Mouse (Mus musculus) liver, embryonic 14 days (tissue): ENCODE measurements around the gene Card9. TPM values are rescaled to one million over a fixed set of nuclear protein-coding genes. Genes with fewer than 3 reads are reported as not detected.

Experiments used
- polyA plus RNA-seq: library from polyadenylated mRNA; depleted of rRNA; stranded (reverse); fragments of >200 nt; gene quantifications from 2 replicates; pipeline ENCODE4 v1.2.3, GENCODE M21; 2012; rRNA removed

The Card9 gene
- 5.0 and 6.2 TPM in 2 replicates for polyA plus RNA-seq

DNA sequence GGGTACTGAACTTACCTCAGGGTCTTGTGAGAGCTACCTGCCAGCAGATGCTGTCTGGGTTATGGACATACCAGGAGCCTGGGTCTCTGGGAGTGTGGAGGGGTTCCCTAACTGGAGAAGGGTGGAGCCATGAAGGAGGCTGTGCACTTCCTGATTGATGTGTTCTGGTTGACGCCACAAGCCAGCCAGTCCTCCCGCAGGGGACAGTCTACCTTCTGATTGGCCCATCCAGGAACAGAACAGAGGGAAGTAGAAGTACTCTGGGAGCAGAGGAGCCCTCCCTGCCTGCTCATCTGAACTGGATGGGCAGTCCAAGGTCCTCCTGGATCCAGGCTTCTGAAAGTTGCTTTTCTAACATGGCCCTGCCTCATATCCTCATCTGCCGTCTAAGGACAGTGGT lies at the start of gene Card9:
TSS of gene Card9 (minus strand) at position 147 of the 400 bp plus-strand sequence.

DNA sequence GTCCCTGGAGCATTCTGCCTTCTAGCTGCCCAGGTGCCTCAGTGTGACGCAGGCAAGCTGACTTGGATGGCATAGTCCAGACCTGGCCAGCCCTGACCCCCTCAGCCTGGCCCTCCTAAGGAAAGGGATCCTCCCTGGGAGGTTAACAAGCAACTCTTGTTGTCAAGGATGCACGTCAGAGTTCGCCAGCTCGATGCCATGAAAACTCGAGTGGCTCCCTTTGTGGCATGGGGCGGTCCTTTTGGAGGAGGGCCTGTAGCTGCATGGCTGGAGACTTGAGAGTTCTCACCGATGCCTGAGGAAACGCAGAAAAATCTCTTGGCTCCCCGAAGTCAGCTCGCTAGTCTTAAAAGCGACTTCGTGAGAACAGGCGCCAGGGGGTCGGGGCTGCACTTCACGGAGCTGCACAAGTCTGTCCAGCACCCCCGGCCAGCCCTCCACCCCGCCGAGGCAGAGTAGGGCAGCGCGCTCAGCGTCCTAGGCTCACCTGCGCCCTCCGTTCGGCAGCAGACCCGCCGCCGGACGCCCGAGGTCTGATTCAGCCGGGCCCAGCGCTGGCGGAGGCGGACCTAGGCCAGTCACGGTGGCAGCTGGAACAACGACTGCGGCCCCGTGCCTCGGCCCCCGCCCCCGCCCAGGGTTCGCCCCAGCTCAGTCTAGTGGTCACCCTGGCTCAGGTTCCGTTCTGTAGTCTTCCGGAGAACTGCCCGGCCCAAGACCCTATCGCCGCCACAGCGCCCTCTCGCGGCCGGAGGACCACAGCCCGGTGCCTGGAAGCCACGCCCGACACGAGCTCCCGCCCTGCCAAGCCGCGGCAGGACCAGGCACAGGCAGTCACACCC lies 48.0 kb upstream of the Card9 start, which contains the start of gene Inpp5e:
TSS of gene Inpp5e (minus strand) at position 689 of the 842 bp plus-strand sequence.

DNA sequence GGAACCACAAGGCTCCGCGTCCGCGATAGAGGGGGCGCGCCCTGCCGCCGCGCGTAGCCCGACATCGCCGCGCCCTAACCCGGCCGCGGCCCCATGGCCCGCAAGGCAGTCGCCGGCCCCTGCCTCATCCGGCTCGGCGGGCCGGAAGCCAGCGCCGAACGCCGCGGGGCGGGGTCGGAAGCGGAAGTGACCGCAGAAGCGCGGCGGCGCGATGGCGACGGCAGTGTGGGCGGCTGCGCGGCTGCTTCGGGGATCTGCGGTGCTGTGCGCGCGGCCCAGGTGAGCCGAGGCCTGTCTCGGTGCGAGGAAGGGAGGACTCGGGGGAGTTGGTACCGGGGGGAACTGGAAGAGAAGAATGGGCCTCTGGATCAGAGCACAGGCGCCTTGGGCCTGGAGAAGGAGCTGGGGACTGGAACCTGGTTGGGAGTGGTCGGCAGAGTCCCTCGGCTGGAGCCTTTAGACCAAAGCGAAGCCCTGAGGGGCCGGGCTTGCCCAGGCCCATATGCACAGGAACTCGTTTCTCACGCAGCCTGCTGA lies 28.5 kb upstream of the Card9 start, which contains the start of the genes Entr1 and Pmpca:
TSS of gene Entr1 (minus strand) at position 163 of the 537 bp plus-strand sequence.
TSS of gene Pmpca (plus strand) at position 186 of the 537 bp plus-strand sequence.

GRCm38 (mm10) chr2:26380131-26380771 lies 19.5 kb upstream of the Card9 start, which contains the start of gene Snapc4:
Gene Snapc4 (minus strand): TSS chr2:26380653.

DNA sequence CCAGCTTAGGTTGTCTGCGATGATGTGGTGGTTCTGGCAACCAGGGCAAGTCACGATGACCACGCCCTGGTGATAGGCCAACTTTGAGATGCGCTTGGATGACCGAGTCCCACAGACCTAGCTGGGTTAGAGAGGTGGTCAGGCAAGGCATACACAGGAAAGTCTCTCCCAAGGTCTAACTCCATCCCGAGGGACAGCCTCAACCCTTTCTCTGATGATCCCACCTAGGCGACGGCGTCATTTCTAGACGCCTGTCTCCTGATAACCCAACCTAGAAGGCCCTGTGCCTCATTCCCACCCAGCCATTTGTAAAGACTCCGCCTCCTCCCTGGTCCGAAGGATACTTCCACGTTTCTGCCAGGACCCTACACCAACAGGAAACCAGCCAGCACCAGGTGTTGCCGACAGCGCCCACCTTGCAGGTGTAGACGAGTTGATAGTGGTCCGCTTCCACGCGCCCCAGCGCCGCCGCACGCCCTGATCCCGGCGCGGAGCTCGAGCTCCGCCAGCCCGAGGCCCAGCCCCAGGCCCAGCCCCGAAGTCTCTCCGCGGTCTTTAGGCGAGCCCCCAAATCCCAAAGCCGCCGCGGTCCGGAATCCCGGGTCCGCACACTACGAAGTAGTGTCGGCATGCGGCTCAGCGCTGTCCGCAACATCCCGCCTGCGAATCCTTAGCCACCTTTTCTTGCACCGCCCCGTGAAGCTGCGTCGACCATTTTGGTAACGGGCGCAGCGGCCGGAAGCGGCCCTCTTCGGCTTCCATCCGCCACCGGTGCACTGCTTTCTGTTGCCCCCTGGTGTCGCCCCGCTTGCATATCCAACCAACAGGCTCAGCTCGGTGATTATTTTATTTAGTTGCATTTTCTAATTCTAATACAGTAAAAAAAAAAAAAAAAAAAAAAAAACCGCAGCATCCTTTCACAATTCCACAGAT lies 9.1 kb downstream of the Card9 start, which contains the start of gene Dnlz:
TSS of gene Dnlz (minus strand) at position 753 of the 933 bp plus-strand sequence.

DNA sequence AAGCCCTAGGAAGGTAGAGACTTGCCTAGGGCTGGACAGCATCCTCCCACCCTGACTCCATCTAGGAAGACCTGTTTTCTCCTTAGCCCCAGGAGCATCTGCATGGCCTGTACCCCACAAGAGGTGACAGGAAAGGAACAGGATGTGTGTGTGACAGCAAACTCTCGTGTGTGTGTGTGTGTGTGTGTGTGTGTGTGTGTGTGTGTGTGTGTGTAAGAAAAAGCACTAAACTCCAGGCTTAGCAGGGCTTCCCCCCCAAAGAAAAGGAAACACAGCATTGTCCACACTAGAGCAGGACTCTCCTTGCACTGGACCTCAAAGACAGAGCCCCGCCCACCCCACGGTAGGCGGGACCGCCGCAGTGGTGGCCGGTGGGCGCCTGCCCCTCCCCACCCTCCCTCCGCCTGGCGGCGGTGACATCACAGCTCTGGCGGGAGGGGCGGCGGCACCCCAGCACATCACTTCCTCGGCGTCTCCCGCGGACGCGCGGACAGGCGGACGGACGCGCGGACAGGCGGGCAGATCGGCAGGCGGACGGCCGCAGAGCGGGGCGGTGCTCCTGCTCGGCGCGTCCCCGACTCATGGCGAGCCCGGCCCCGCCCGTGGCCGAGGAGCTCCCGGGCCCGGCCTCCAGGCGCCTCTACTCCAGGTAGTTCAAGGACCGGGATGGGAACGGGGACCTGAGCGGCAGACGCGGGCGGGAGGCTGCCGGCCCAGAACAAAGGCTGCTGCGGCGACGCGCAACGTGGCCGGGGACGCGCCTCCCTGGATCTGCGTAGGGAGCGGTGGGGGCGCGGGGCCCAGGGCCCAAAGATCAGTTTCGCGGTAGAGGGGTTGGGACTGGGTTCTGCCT lies 45.4 kb downstream of the Card9 start, which contains the start of gene Gpsm1:
TSS of gene Gpsm1 (plus strand) at position 444 of the 853 bp plus-strand sequence.

Other genes starting within 250 kb of the Card9 start
- 1.2 and 1.5 TPM in 2 replicates for gene Nacc2, start 237.7 kb downstream of the Card9 start, polyA plus RNA-seq
- not detected in 2 replicates for gene Lhx3, start 152.6 kb downstream of the Card9 start, polyA plus RNA-seq
- gene Qsox2, start 123.4 kb downstream of the Card9 start, polyA plus RNA-seq = 4.3 and 5.0 TPM in 2 replicates
- gene Ccdc187, start 66.4 kb downstream of the Card9 start, polyA plus RNA-seq = 0.05 and 0.07 TPM in 2 replicates
- 2.0 TPM in 2 replicates for gene Gpsm1, start 45.4 kb downstream of the Card9 start, polyA plus RNA-seq
- gene Dnlz, start 8.8 kb downstream of the Card9 start, polyA plus RNA-seq = 6.6 and 7.2 TPM in 2 replicates
- gene Snapc4, start 19.7 kb upstream of the Card9 start, polyA plus RNA-seq = 10.0 and 12.3 TPM in 2 replicates
- gene Entr1, start 28.4 kb upstream of the Card9 start, polyA plus RNA-seq = 34.3 and 37.1 TPM in 2 replicates
- 40.3 and 46.0 TPM in 2 replicates for gene Pmpca, start 28.4 kb upstream of the Card9 start, polyA plus RNA-seq
- gene Inpp5e, start 48.3 kb upstream of the Card9 start, polyA plus RNA-seq = 6.1 and 6.7 TPM in 2 replicates
- gene Sec16a, start 84.3 kb upstream of the Card9 start, polyA plus RNA-seq = 10.5 and 11.6 TPM in 2 replicates
- gene Notch1, start 155.7 kb upstream of the Card9 start, polyA plus RNA-seq = 1.5 and 1.6 TPM in 2 replicates
- 67.8 and 69.7 TPM in 2 replicates for gene Egfl7, start 219.1 kb upstream of the Card9 start, polyA plus RNA-seq
- not detected in 2 replicates for gene Gm20532, start 225.7 kb upstream of the Card9 start, polyA plus RNA-seq
- 22.5 and 26.0 TPM in 2 replicates for gene Agpat2, start 243.5 kb upstream of the Card9 start, polyA plus RNA-seq